Mouse (Mus musculus): ENCODE results near the gene Inf2.

GRCm38 (mm10) chr12:112539466-112539965 lies 49.1 kb upstream of the Inf2 start:
- no peak for TF ChIP-seq POLR2A (IDR thresholded peaks at IDR 0.05; ENCODE audit: control insufficient read depth, extremely low read depth, insufficient read depth, low read length, poor library complexity)
- TF ChIP-seq CTCF (IDR thresholded peaks at IDR 0.05; ENCODE audit: borderline replicate concordance, control insufficient read depth, extremely low read depth, insufficient read depth, low read length, poor library complexity) = no peak

All from thymus, adult 2 months (tissue).